Mouse (Mus musculus): ENCODE measurements around the gene Dclre1a.
"Not testable (repeated sequence)": the region's sequence is repeated elsewhere in the genome, so short reads cannot be mapped to it uniquely, and the experiment has no call there.

DNA sequence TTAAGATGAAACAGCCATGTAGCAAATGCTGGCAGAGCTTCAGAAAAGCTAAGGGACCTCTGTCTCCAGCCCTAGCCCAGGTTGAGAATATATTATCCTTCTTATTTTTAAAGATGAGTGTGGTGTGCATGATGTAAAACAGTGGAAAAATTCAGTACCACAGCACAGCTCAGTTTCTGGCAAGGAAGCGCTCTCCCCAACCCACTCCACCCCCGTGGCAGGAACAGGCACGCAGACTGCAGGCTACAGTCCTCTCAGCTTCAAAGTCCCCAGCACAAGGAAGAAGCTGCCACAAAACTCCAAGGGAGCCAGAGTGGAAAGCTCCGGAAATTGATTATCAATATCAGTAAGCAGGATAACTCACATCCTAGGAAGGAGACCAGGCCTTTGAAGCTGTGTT, 36.8 kb downstream of the Dclre1a start:
- TF ChIP-seq CTCF (IDR thresholded peaks at IDR 0.05; ENCODE audit: borderline replicate concordance, insufficient read depth, low read depth, low read length); POLR2A (IDR thresholded peaks at IDR 0.05; ENCODE audit: borderline replicate concordance, insufficient read depth, low read length): not testable (repeated sequence)

All from cerebellum, adult 2 months (tissue).